Mouse (Mus musculus) liver, adult (tissue): ENCODE measurements around the gene Selenon.
A peak's percentile ranks its signal among the peaks of the same experiment; 100 is the strongest.

ENCODE experiments used
- GATA4 ChIP-seq: IDR thresholded peaks from 2 replicates; pipeline ENCODE4 v1.6.1; 2014; ENCODE audit warnings: mild to moderate bottlenecking, low read length; ENCODE audit not compliant: insufficient replicate concordance

Selenon gene

GRCm38 (mm10) chr4:134534932-134535786, 16.8 kb downstream of the Selenon start, which contains the start of gene Mtfr1l:
Mtfr1l (minus strand) TSS chr4:134535387.
- peak; percentile 24; the same call in 1 of the 2 replicates for TF ChIP-seq GATA4

DNA sequence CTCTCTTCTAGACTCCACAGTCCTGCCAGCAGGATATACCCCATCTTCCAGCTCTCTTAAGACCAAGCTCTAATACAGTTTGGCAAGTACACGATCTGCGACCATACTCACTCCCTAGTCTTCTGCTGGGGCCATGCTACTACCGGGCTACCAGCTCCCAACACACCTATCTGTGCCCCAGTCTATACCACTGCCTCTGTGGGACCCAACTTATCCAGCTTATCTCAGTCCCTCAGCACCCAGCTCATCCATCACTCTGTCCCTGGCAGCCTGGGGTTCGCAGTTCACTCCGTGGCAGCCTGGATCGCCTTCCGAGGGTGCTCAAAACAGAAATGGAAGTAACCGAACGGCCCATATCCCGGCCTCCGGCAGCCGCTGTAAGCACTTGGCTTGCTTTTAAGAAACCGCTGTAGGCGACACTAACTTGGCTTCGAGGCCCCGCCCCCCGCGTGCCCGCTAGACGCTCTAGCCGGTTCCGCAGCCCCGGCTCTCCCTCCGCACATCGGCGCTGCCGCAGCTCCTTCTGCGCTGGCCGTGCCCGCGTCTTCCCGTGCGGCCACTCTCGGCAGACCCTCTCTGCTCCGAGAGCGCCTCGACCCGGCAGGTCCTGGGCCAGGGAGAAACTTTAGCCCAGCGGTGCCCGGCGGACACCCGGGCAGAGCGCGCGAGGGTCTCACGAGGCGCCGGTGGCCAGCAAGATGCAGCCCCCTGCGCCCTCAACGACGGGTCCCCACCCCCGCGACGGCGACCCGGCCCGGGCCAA, 17.7 kb downstream of the Selenon start:
- TF ChIP-seq GATA4 = no peak

DNA sequence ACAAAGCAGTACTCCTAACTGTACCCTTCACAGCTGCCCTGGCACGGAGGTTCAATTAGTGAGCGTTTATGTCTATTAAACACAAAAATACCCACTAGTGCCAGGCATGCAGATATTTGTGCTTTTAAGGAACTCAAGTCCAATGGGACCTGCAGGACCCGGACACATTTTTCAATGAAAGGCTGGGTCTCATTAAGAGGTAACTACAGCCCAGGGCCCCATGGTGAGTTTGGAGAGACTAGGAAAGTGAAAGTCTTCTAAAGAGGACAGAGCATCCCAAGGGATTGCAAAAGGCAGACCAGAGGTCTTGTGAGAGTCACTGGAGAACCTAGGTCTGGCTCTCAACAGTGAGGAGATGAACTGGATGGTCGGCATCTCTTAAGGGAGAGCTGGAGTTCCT, 18.5 kb downstream of the Selenon start:
- no peak for TF ChIP-seq GATA4

GRCm38 (mm10) chr4:134532928-134533327, 19.0 kb downstream of the Selenon start:
- no peak for TF ChIP-seq GATA4

GRCm38 (mm10) chr4:134526220-134526619, 25.7 kb downstream of the Selenon start:
- no peak for TF ChIP-seq GATA4

DNA sequence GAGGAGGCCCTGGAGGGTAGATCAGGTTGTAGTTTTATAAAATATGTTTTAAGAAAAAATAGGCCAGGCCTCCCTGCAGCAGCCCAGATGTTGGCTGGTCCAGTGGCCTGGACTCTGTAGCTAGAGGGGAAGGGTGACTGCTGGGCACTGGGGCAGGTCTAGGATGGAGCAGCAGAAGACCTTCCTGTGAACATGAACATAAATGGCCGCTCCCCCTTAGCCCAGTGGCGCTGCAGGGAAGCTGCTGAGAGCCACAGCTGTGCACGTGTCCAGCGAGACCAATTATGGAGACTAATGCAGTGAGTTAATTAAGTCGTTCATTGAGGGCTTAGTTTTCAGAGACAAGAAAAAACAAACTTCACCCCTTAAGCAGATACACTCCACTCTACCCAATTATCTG, 26.2 kb downstream of the Selenon start:
- no peak for TF ChIP-seq GATA4

DNA sequence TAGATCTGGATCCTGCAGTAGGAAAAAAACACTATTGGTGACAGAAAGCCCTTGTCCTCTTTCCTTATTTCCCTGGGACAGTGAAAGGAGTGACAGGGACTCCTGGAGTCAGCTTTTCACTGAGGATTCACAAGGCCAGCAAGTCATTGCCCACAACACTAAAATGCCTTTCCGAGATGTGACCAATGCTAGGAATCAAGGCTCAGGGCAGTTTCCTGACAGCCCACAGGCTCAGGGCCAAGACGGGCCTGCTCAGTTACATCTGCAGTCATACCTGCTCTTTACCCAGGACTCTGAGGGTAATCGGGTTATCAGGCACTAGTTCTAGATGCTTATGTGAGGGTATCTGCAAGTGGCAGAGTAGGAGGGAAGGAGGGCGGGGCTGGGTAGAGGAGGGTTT, 28.5 kb downstream of the Selenon start:
- TF ChIP-seq GATA4 = no peak

DNA sequence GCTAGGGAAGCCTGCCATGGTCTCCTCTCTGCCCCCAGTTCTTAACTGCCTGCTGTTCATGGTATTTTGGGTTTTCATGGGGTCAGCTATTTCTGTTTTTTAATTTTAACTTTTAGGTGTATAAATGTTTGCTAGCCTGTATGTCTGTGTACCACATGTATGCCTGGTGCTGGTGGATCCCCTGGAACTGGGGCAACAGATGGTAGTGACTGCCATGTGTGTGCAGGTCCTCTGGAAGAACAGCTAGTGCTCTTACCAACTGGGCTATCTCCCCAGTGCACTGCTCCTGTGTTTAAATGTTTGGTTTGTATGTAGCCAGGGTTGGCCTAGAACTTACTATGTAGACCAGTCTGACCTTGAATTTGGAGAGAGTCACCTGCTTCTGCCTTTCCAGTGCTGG, 32.7 kb downstream of the Selenon start:
- no peak for TF ChIP-seq GATA4

GRCm38 (mm10) chr4:134518541-134518940, 33.4 kb downstream of the Selenon start:
- no peak for TF ChIP-seq GATA4

- no peak for TF ChIP-seq GATA4
Observed at GRCm38 (mm10) chr4:134517719-134518118, 34.2 kb downstream of the Selenon start.

- TF ChIP-seq GATA4 = no peak
Observed at GRCm38 (mm10) chr4:134516981-134517380, 35.0 kb downstream of the Selenon start.

DNA sequence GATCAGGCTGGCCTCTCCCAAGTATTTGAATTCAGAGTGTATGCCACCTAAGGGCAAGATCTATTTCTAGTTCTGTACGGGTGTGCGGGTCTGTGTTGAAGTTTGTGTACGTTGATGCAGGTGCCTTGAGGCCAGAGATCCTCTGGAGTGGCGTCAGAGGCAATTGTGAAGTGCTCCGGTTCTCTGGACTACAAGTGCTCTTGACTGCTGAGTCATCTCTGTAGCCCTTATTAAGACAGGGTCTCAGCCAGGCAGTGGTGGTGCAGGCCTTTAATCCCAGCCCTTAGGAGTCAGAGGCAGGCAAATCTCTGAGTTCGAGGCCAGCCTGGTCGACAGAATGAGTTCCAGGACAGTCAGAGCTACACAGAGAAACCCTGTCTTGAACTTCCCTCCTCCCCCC, 36.4 kb downstream of the Selenon start:
- no peak for TF ChIP-seq GATA4

DNA sequence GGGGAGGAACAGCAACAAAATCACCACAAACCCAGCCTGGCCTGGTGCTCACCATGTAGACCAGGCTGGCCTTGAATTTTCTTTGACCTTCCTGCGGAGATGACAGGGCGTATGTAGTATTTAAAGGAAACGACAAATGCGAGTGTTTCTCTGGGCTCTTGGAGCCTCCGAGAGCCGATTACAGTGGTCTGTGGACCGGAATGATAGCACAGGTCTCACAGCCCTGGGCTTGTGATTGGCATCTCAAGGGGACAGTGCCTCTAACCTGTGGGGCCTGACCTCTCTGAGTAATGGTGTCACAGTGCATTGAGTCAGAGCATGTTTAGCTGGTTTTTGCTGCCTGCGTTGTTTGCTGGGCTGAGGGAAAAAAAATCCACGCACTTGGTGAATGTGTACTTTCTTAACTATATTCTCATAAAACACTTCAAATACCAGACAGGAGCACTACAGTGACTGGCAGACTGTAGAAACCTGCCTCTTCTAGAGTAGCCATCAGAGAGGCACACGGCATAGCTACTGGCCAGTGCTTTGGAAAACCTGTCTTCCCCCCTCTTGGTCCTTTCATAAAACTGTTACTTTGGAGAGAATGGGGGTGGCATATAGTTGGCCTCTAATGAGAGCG, 37.5 kb downstream of the Selenon start:
- no peak for TF ChIP-seq GATA4

DNA sequence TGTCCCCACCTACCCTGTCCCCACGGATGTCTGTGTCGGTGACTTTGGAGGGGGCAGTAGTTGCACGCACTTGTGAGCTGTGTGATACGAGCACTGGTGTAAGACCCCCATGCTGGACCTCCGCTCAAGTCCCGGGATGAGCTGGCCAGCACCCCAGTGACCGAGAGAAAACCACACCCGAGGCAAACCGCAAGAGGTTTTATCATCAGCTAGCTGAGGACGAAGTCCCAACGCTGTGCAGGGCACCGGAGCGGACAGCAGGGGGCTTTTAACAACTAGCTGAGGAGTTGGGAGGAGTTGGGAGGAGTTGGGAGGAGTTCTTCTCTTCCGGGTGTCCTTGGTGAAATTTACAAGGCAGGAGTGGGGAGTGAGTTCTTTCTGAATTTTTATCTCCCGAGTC, 39.2 kb downstream of the Selenon start:
- TF ChIP-seq GATA4 = no peak

DNA sequence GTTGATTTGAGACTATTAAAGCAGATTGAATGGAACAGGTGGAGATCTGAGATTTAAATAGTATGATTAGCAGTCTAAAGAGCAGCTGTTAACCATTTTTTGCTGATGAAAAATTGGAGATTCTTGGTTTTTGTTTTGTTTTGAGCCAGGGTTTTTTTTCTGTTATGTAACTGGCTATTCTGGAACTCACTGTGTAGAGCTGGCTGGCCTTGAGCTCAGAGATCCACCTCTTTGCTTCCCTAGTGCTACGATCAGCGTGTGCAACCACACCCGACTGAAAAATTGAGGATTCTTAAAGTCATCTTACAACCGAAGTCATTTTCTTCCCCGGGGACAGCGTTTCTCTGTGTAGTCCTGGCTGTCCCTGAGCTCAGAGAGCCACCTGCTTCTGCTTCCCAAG, 40.2 kb downstream of the Selenon start:
- no peak for TF ChIP-seq GATA4

DNA sequence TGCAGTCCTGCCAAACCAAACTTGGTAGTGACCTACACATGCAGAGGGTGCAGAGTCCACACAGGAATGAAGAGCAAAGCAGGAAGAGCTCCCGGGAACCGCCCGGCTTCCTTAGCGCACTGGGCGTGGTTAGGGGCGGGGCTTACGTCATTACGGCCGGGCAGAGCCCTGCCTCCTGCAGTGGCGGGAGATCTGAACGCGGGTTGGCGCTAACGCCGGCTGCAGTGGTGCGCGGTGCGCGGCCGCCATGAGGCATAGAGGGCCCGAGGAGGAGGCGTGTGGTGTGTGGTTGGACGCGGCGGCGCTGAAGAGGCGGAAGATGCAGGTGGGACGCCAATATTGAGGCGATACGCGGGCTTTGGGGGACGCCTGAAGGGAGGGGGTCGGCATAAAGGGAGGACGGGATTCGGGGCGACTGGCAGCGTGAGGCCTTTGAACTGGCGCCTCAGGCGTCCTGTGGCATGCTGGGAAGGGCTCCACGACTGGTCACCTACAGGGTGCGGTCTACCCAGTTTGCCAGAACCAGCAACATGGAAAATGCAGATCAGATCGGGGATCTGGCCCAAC, 41.0 kb downstream of the Selenon start, which contains the start of gene Aunip:
TSS of gene Aunip (plus strand) at position 155 of the 567 bp plus-strand sequence.
- no peak for TF ChIP-seq GATA4

GRCm38 (mm10) chr4:134510396-134510795, 41.6 kb downstream of the Selenon start:
- no peak for TF ChIP-seq GATA4
